Mouse (Mus musculus): Measurements from ENCODE around the gene Ndufb4.
"Not testable (repeated sequence)": the region's sequence is repeated elsewhere in the genome, so short reads cannot be mapped to it uniquely, and the experiment has no call there.

Gene Ndufb4

GRCm38 (mm10) chr16:37653731-37654657 lies at the start of gene Ndufb4:
Ndufb4 (minus strand) TSS chr16:37654453.
- peak; percentile 100 for DNase-seq (ENCODE audit: low read depth, low spot score)

GRCm38 (mm10) chr16:37703884-37704283 lies 49.6 kb upstream of the Ndufb4 start:
- DNase-seq (ENCODE audit: low read depth, low spot score) = no peak

- not testable (repeated sequence) for DNase-seq (ENCODE audit: low read depth, low spot score)
Observed at GRCm38 (mm10) chr16:37700071-37700470, 45.8 kb upstream of the Ndufb4 start.

GRCm38 (mm10) chr16:37698767-37699166 lies 44.5 kb upstream of the Ndufb4 start:
- DNase-seq (ENCODE audit: low read depth, low spot score) = no peak

- DNase-seq (ENCODE audit: low read depth, low spot score) = no peak
Observed at GRCm38 (mm10) chr16:37697271-37697670, 43.0 kb upstream of the Ndufb4 start.

GRCm38 (mm10) chr16:37690932-37691730 lies 36.9 kb upstream of the Ndufb4 start:
- no peak for DNase-seq (ENCODE audit: low read depth, low spot score)

- DNase-seq (ENCODE audit: low read depth, low spot score) = no peak
Observed at GRCm38 (mm10) chr16:37690465-37690864, 36.2 kb upstream of the Ndufb4 start.

GRCm38 (mm10) chr16:37689934-37690333 lies 35.7 kb upstream of the Ndufb4 start:
- DNase-seq (ENCODE audit: low read depth, low spot score) = peak; percentile 56

- no peak for DNase-seq (ENCODE audit: low read depth, low spot score)
Observed at GRCm38 (mm10) chr16:37689251-37689926, 35.1 kb upstream of the Ndufb4 start.

GRCm38 (mm10) chr16:37688181-37688580 lies 33.9 kb upstream of the Ndufb4 start:
- no peak for DNase-seq (ENCODE audit: low read depth, low spot score)

- no peak for DNase-seq (ENCODE audit: low read depth, low spot score)
Observed at GRCm38 (mm10) chr16:37687301-37687980, 33.2 kb upstream of the Ndufb4 start.

GRCm38 (mm10) chr16:37686834-37687233 lies 32.6 kb upstream of the Ndufb4 start:
- DNase-seq (ENCODE audit: low read depth, low spot score) = no peak

- no peak for DNase-seq (ENCODE audit: low read depth, low spot score)
Observed at GRCm38 (mm10) chr16:37685946-37686600, 31.8 kb upstream of the Ndufb4 start.

GRCm38 (mm10) chr16:37684634-37685441 lies 30.6 kb upstream of the Ndufb4 start:
- DNase-seq (ENCODE audit: low read depth, low spot score) = peak; percentile 93

GRCm38 (mm10) chr16:37684259-37684633 lies 30.0 kb upstream of the Ndufb4 start:
- DNase-seq (ENCODE audit: low read depth, low spot score) = no peak

GRCm38 (mm10) chr16:37683154-37684130 lies 29.2 kb upstream of the Ndufb4 start:
- no peak for DNase-seq (ENCODE audit: low read depth, low spot score)

GRCm38 (mm10) chr16:37682309-37682975 lies 28.2 kb upstream of the Ndufb4 start:
- DNase-seq (ENCODE audit: low read depth, low spot score) = peak; percentile 82

GRCm38 (mm10) chr16:37680831-37681230 lies 26.6 kb upstream of the Ndufb4 start:
- DNase-seq (ENCODE audit: low read depth, low spot score) = no peak

Data from mesoderm, embryonic 11.5 days (tissue).